Mouse (Mus musculus): ENCODE measurements at regions not wholly inside any gene's neighbourhood (a gene's known extent, or its start where the extent isn't known, plus 50 kb on each side); places are given as distances from the start of the nearest gene placed in this dataset.

DNA sequence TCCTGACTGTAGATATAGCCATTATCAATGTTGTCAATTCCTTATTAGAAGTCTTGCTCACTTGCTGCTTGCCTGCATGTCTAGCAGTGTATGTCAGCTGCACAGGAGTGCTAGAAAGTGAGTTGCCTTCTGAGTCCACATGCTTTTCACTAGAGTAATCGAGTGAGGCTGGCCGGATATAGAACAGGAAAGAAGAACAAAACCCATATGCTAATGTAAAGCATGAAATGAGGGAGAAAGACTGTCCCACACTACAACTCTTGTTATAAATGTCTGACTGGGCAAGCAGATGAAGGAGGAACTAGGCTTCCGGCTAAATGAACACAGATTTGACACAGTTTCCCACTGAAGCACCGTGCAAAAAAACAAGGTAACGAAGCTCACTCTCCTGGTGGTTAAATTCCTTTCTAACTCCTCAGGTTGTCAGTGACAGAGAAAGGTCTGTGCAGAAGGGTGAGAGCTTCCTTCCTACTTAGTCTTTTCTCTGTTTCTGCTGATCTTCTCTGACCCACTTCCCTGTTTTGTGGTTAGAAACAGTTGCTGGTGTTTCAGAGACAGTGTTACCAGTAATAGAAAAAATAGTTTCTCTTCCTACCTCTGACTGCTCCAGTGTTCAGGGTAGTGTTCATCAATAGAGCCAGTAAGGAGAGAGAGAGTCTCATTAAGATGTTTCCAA lies 399.0 kb downstream of the Atp23 start:
- DNase-seq (ENCODE audit: low spot score in 2 of 2): no peak

DNA sequence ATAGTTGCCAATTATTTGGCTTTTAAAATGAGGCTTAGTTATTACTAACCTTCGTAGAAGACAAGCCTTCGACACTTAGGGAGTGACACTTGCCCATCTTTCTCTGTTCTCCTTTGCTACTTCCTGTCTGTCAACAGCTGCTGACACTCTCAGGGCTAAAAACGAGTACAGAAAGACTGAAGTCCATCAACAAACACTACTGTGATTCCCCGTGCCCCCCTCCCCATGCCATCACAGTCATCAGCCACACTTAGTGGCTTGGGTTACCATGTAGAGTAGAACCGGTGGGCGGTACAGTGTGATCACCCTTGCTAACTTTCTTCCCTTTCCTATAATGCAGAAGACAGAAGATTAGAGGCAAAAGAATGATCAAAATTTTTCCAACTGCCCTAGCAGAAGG lies 402.4 kb downstream of the Atp23 start:
- no peak for DNase-seq (ENCODE audit: low spot score in 2 of 2)

DNA sequence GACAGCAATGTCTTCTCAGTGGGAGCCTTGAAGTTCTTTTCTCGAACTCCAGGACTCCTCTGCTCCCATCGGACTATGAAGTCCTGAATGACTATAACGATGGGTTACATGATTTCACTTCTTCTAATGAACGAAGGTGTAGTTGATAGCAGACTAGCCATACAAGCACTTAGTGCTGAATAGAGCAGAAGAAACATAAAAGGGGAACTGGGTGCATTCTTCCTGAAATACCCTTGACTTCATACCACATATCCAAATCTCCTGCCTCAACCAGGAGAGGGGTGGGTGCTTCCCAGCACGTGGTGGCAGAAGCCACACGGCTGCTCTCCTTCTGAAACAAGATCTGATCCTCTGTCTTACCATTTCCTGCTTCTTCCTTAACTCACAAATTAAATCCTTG lies 407.4 kb downstream of the Atp23 start:
- DNase-seq (ENCODE audit: low spot score in 2 of 2): no peak

DNA sequence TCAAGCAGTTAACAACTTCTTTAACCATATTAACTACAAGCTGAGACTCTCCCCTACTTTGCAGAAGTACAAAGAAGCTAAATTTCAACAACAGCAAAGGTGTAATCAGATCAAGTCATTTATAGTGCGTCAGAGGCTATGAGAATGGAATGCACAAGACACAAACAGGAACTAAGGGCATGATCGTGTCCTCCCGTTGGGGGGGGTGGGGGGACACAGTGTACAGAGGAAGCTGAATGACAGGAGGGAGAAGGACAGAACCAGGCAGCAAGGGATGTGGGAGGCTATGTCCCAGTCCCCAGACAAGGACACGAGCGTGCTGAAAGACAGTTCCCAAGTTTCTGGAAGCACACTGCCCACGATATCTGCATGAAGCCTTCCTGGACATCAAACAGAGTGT lies 408.9 kb downstream of the Atp23 start:
- DNase-seq (ENCODE audit: low spot score in 2 of 2): no peak

DNA sequence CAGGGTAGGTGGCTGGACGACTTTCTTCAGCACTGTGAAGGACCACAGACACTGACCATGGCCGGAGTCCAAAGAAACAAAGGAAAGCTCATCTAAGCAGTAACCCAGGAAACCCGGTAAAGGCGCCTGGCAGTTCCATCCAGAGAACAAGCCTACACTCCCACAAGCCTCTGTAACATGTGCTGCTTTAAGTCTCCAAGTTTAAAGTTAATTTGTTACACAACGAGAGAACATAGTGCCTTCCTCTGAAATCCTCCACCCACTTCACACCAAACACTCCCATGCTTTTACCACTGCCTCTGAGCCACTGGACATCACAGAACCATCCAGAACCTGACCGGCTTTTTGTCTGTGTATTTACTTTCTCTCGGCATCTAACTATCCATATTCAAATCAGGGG lies 416.0 kb downstream of the Atp23 start:
- DNase-seq (ENCODE audit: low spot score in 2 of 2): peak in 1 of 2 experiments; percentile 20

DNA sequence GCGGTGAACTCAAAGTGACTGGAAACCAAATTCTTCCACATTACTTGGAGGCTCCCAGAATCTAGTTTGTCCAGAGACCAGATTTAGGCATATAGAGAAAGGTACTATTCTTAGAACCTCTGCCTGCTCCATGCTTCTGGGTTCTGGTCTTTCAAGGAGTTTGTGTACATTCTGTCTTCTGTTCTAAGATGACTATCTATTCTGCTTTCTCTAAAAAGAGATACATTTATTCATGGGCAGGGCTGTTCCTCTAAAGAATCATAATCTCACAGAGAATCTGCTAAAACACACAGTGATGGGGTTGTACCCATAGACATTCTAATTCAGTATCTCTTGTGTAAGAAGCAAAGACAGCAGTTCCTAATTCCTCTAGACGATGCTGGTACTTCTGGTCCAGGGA lies 417.7 kb downstream of the Atp23 start:
- no peak for DNase-seq (ENCODE audit: low spot score in 2 of 2)

DNA sequence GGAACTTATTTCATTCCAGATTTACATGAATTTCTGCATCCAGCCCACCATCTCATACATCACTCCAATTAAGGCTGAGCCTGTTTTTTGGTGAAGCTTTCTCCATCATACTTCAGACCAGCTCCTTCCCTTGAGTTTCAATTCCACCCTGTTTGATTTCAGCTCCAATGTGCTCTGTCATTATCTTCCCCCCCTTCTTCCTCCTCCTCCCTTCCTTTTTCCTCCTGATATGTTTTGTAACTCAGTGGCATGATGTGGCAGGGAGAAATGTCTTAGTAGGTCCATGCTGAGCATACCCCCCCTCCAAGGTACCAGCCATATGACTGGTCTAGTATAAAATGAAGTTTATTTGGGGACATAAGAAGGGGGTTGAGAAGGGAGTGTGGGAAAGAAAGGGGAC lies 420.8 kb downstream of the Atp23 start:
- DNase-seq (ENCODE audit: low spot score in 2 of 2): no peak

DNA sequence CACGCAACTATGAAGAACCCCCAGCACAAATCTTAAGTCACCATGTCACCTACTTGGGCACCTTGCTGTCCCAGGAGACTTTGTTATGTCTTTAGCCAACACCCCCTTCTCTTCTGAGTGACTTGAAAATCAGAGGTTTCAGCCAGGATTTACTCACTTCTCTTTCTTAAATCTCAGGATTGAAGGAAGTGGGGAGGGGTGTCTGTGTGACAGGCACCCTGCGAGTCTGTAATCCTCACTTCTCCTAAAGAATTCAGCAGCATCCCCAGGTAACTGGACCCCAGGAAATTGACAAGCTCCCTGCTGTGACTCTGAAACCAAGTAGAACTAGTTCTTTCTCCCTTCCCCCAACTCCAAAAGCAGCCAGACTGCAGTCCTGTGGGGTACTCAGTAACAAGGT lies 421.4 kb downstream of the Atp23 start:
- no peak for DNase-seq (ENCODE audit: low spot score in 2 of 2)

DNA sequence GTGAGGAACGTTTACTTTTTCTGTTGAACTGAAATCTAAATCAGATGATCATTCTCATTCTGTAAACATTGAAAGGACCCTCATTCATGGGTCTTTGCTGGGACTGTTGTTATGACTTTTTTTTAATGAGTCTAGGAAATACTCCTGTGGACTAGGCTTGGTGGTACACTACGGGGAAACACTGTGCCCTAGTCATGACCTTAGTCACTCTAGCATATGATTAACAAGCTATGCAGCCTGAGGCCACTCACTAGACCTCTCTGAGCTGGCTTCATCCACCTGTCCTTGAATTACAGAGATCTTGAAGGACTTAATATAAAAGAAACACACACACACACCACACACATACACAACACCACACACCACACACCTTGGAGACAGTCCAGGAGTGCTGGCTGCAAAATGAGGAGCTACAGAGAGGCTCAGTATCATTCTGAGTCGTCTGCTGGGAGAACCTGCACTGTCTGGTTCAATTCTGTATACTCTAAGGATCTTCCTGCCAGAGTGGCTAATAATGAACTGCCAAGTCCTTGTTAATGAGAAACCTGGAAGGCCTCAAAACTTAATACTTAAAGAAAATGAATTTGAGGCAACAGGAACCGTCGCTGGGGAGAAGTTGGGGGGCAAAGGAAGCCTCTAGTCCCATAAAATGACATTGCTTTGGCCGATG lies 428.0 kb downstream of the Atp23 start:
- DNase-seq (ENCODE audit: low spot score in 2 of 2): no peak

DNA sequence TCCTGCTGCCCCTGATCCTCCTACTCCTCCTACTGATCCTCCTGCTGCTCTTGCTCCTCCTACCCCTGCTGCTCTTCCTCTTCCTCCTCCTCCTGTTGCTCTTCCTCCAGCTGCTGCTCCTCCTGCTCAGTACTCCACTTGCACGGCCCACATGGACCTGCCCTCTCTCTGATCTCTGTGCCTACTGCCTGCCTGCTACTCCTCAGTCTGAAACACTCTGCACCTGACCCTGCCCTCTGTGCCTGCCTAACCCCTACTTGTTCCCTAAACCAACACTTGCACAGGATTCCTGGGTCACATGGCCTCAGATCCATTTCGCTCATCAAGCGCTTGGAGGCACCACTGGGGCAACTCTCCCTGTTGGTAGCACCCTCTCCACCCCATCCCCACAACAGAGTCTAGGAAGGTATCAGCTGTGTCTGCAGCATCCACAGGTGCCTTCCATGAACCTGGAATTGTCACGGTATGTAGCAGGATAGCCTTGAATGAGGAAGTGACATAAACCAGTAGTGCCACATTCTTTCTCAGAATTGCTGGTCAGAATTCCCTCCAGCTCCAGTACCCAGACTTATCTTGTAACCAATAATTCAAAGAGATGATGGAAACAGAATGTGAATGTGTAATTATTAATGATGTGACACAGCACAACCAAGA lies 430.2 kb downstream of the Atp23 start:
- DNase-seq (ENCODE audit: low spot score in 2 of 2): no peak

DNA sequence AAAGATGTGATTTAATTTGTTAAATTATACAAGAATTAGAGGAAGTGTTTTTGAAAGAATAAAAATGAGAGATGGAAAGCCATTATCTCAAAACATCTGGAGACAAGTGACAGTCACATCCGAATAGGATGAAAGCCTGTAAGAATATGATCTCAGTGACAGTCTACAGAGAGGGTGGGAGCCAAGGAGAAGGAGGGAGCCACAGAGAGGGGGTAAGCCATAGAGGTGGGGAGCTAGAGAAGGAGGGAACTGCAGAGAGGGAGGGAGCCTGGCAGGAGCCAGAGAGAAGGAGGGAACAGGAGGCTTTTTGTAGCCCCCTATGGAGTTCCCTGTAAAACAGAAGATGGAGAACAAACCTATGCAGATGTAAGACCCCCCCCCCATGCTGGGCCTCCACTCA lies 438.4 kb downstream of the Atp23 start:
- DNase-seq (ENCODE audit: low spot score in 2 of 2): no peak

DNA sequence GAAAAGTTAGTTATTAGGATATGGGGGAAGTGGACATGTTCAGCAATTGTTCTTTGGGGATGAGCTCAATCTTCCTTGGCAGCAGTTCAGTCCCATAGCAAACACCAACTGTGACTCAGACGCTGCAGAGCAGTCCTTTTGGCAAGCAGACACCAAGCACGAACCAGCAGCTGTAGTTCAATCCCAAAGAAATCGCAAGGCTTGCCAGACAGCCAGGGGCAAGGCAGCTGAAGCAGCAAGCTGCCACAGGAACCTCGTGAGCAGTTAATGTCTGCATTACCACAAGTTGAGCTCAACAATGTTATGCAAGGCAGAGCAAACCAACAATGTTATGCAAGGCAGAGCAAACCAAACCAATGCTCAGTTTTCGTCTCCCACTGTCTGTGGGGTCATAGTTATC lies 442.6 kb downstream of the Atp23 start:
- DNase-seq (ENCODE audit: low spot score in 2 of 2): no peak

DNA sequence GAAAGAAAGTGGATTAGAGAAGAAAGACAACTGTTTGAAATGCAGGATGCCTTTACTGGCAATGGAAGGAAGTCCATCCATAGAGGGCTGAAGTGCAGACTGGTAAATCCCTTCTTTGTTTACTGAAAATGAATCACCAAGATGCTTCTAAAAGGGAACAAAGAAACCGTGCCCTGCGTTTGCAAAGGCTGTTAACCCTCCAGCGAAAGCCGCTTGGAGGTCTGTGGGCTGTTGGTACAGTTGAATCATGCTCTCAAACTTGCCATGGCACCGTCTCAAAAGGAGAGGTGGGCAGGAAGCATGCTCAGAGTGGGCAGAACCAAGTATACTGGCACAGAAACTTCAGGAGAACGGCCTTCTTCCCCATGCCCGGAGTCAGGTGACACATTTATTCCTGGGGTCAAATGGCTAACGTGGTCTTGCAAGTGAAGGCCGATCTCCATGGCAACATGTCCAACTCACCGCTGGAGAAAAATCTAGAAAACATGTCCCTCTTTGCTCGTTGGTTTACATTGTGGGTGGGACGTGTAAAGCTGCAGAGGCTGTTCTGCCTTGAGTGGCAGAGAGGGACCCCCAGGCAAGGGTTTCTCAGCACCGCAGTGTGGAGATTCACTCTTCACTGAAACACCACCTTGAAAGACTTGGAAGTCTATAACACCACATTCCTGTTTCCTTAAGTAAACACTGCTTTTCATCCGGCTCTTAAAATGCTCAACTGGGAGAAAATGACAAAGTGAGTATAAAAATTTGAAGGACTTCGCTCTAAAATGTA lies 448.2 kb downstream of the Atp23 start:
- no peak for DNase-seq (ENCODE audit: low spot score in 2 of 2)

DNA sequence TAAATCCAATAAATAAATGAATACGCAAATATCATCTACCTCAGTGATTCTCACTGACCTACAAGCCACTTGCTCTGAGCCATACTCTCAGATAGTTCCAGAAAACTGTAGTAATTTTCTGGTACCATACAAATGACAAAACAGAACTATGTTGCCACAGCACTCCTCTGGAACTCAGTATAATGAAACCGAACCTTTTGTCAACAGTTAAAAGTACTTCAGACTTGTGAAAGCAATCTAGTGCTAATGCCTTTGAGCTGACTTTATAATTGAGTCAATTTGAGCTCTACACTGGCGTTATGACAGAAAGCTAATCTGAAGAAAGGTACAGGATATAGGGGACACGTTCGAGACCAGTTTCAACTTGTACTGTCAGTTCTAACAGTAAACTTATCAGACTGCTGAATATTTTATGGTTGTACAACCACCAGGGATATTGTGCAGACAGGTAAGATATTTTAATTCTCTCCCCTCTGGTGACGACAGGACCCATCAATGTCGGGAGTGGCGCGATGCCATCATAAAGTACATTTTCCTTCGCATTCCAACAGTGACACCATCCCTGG lies 449.0 kb downstream of the Atp23 start:
- DNase-seq (ENCODE audit: low spot score in 2 of 2): no peak

DNA sequence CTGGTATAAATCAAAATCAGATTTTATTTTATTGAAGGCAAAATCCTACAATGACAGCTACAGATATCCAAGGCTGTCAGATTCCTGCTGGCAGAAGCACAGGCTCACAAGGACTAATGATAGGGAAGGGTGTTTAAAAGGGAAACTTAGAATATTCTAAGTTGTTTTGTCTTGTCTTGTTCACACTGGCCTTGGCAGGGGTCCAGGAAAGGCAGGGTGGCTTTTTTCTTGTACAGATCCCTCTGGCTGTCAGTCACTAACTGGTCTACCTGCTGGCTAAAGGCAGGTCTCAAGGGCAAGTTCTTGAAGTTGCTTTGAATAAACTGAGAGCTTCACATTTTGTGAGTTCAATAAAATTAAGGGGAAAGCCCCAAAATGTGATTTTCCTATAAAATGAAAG lies 465.3 kb downstream of the Lrig3 start:
- no peak for DNase-seq (ENCODE audit: low spot score in 2 of 2)

DNA sequence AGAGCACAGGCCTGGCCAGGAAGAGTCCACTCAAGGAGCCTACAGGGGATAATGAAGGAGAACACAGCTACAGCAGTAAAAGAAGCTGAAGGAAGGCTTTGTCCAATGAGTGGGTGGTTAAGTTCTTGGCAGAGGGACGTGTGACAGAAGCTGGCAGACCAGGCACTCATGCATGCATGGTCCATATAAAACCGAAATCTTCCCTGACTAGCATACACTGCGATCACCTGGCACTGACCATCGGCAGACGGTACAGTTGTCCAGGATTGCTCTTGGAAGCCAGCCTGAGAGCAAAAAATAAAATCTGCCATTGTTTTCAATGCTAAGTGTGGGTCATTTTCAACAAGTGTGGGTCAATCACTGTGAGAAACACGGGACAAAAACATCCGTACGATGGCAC lies 464.4 kb downstream of the Lrig3 start:
- no peak for DNase-seq (ENCODE audit: low spot score in 2 of 2)

DNA sequence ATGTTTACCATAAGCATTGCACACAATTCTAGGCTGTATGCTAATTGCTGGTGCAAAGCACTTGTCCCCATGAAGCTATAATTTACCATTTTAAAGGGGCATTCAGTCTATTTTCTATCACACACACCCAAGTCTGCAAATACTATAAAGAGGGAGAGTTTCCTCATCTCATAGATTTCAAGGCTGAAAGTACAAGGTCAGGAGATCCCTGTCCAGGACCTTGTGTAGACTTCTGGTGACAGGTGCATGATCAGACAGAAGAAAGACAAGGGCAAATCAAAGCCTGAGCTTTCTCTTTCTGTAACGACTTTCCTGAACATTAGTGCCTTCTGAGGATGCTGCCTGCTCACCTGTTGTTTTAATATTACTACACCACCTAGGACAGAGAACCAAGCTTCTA lies 463.5 kb downstream of the Lrig3 start:
- no peak for DNase-seq (ENCODE audit: low spot score in 2 of 2)

DNA sequence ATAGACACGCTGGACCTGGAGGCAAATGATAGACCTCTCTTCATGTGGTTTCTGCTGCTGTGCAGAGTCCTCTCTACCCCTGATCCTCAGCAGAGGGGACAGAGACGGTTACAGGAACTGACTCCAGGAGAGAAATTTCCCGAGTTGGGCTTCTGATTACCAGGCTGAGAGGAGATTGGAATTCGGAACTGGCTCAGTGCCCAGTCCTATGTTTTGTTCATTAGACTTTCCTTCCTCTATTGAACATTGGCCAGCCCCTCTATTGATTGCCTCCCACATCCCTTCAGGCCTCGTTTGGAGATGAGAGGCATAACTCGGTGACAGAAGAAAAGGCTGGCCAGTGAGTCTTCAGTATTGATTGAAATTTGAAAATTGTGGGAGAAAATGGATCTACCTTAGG lies 456.1 kb downstream of the Lrig3 start:
- DNase-seq (ENCODE audit: low spot score in 2 of 2): no peak

DNA sequence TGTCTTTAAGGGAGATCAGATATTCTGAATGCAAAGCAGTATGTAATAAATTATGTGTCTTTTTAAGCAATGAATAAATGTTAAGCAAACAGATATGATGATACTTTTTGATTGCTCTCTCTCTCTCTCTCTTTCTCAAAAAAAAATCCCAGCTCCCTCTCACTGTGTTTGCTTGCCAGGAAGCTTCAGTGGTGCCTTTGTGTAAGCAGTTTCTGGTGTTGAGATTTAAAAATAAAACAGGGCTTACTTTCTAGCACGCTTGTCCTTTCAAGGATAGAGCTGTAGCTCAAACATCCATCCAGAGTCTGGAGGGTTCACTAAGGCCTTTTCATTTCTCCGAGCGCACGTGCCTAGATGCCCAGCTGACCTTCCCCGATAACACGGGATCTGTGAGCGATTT lies 447.8 kb downstream of the Lrig3 start:
- DNase-seq (ENCODE audit: low spot score in 2 of 2): no peak

DNA sequence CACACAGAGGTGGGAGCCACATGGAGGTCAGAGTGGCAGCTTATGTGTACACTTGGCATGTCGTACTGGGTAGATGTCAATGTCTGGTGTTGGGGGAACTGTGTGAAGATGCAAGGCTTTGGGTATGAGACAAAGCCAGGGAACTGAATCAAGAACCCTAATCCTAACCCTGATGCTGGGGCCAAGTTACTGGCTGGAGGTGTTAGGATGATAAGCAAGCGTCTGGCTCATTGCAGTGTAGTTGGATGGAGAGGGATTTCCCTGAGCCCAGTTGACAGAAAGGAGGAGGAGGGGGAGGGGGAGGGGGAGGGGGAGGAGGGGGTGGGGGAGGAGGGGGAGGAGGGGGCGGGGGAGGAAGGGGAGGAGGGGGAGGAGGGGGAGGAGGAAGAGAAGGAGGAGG lies 426.3 kb downstream of the Lrig3 start:
- no peak for DNase-seq (ENCODE audit: low spot score in 2 of 2)

DNA sequence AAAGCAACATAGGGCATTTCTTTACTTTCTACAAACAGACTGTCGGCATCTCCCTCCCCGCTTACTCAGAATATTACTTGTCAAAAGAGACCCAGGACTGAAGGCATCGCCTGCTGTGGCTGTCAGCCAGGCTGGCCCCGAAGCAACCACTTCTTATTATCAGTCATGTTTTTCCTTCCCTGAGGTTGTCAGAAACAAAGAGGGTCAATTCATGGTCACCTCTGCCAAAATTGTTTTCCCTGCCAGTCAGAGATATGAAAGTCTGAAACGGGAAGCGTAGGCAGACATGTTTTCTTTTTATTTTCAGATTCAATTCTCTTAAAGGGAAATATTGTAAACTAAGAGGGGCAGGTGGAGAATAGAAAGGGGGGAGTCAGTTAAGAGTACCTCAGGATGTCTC lies 425.8 kb downstream of the Lrig3 start:
- DNase-seq (ENCODE audit: low spot score in 2 of 2): no peak

DNA sequence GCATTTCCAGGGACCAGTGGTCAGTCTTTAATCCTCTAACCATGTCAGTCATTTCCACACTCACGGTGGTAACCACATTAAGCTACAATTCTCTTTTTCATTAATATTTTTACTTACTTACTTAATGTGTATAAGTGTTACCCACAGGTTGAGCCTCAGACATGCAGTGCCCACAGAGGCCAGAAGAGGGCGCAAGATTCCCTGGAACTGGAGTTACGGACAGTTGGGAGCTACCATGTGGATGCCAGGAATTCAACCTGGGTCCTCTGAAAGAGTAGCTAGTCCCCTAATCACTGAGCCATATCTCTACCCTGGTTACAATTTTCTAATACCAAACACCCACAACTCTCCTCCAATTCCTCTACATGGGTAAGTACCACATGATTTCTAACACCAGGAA lies 420.5 kb downstream of the Lrig3 start:
- no peak for DNase-seq (ENCODE audit: low spot score in 2 of 2)

Data from right cerebral cortex, postnatal 36 days (tissue).